Mouse (Mus musculus) liver, adult (tissue): ENCODE measurements around the gene Gng13.

Experiments used
- GATA4 ChIP-seq: IDR thresholded peaks from 2 replicates; pipeline ENCODE4 v1.6.1; 2014; ENCODE audit warnings: mild to moderate bottlenecking, low read length; ENCODE audit not compliant: insufficient replicate concordance

Gng13 gene

DNA sequence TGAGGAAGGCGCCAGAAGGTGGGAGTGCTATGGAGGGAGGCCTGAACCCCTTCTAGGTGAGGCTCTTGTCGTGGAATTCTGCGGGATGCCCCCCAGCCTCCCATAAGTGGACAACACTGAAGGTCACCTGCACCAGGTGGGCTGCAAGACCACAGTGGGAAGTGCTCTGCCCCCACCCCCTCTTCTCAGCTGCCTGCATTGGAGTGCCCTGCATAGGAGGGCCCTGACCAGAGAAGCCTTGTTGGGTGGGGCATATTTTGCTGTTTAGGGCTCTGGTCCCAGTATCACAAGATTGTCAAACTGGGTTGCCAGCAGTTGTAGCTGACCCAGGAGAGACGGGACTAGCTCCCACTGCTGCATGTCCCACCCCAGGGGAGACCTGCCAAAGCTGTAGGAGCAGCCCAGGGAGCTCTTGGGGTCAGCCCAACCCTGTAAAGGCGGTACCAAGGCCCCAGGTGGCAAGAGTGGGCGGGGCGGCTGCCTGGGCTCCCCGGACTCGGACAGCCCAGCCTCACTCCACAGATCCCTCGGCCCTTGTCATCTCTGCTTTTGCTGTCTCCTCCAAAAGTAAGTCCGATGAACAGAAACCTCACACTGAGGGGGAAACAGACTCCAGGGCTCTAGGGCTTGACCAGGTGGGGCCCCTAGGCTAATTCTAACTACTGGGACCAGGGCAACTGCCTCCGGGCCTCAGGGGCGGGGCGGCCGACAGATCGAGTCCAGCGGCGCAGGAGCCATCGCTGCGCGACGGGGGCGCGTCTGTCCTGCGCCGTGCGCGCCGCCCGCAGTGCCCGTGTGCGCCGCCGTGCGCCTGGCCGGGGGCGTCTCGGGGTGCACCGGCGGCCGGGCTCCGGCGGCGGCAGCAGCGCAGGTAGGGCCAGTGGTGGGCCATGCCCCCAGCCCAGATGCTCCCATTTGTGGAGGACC, at the start of gene Gng13:
Gng13 (plus strand) TSS at position 461 of the 927 bp plus-strand sequence.
- no peak for TF ChIP-seq GATA4

DNA sequence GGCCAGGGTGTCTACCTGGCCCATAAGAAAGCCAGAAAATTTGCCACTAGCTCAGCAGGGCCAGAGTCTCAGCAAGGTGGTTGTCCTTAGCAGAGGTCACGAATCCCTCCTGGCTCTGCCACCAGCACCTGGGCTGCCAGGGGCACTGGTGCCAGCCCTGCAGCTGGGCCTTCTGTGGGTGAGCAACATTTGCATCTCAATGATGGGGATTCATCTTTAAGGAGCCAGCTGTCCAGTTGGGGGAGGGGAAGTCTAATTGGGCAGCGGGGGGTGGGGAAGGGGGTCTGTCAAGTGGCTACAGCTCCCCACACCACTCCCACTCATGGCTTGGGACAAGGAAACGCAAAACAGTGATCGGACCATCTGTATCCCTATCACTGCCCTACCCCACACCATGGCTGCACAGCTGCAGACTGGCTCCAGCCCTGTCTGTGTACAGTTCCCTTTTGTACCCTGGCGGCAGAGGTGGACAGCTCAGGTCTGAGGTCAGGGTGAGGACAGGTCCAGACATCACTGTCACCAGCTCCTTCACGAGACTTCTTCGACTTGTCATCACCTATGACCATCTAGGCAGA, 48.4 kb upstream of the Gng13 start:
- no peak for TF ChIP-seq GATA4

DNA sequence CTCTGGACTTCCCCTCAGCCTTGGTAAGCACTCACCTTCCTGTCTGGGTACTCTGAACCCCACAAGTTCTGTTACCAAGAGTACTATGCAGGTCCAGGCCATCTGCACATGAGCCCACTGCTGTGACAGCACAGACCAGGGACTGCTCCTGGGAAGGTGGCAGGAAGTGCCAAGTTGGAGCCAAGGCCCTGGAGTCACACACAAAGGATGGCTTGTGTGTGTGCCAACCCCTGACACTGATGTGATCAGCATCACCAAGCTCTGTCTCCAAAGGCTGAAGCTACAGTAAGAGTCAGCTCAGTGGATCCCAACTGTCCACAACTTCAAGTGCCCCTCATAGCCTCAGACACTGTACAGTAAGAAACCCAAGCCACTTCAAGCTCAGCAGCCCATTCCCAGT, 44.0 kb upstream of the Gng13 start:
- TF ChIP-seq GATA4: no peak

DNA sequence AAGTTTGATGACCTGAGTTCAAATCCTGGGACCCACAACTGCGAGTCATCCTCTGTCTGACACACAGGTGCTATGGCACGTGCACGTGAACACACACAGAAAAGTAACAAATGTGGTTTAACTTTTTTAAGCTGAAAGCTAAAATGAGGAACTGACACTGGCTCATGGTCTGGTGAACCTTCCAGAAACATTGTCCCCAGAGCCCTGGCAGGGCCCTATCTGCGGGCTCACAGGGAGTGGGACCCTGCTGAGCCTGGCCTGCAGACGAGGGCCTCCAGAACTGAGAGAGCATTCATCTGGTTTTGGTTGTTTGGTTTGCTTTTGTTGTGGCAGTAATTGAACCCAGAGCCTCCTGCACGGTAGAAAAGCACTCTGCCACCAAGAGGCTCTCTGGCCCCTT, 39.0 kb upstream of the Gng13 start:
- TF ChIP-seq GATA4: no peak

DNA sequence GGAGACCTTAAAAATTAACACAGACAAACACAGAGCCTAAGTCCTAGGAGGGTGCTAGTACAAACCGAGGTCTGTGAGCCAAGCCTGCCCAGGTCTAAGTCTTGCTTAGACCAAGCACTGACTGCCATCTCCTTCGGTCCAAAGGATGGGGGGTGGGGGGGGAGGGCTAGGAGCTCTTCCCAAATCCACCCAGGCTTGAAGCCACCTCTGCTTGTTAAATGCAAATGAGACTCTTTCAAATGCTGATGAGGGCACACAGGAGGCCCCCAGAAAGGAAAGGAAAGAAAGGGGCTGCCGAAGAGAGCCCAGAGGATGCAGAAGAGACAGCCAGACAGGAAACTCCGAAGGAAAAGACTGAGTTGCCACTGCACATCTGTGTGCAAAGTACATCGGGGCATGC, 37.2 kb upstream of the Gng13 start:
- TF ChIP-seq GATA4: no peak

DNA sequence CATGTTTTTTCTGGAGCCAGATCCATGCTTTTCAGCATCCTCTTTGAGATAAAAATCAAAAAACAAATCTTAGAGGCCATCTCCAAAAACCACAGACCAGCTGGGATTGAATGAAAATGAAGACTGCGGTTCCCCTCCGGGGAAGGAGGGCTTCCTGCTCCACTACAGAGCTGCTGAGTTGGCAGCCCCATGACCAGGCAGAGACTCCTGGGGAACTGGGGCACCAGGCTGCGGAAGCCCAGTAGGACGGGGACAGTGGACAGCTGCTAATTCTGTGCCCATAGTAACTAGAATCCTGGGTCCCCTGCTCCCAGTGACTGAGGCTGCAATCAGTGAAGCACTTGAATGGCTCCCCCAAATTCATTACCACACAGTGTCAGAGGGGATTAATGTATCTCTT, 35.3 kb upstream of the Gng13 start:
- no peak for TF ChIP-seq GATA4

DNA sequence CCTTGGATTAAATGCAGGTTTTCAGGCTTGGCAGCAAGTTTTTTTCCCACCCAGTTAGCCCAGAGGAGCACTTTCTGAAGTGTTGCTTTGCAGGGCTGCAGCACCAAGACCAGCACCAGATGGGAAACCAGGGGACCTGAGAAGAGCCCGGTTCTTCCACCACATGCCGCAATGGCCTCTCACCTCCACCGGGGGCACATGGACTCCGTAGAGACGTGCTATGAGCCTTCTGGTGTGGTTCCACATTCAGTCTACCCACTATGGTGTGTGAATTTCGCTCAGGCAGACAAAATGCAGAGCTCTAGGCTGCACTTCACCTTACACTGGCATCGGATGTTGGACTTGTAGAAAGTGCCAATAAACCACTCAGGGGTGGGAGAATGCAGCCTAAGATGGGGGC, 30.6 kb upstream of the Gng13 start:
- no peak for TF ChIP-seq GATA4

DNA sequence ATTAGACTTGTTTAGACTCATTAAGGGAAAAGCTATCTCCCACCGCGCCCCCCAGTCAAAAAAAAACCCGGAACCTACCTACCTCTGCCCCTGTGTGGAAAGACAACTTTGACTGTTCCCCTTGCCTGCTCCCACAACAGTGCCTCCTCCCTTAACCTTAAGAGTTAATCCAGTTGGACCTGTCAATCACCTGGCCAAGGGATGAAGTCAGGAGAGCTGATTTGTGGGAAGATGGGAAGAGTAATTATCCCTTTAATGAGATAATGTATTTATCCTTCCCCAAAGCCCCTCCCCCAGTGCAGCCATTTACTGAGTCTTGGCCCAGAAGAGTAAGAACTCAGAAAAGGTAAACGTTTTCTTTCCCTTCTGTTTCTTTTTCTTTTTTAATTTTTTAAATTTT, 28.0 kb upstream of the Gng13 start:
- TF ChIP-seq GATA4: no peak

DNA sequence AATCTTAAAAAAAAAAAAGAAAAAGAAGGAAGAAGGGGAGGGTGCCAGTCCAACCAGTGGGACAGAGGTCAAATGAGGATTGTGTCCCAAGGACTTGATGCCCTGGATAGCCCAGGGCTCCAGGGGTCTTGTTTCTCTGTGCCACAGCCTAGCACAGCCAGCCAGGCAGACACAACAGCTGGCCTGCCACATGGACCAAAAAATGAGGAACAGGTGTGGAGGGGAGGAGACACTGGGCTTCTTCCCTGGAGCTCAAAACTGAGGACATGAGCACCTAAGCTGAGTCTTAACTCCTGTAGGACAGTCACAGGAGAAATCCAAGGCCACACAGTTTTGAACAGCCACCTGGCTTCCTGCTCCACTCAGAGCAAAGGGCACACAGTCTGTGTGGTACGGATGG, 20.7 kb upstream of the Gng13 start:
- TF ChIP-seq GATA4: no peak

DNA sequence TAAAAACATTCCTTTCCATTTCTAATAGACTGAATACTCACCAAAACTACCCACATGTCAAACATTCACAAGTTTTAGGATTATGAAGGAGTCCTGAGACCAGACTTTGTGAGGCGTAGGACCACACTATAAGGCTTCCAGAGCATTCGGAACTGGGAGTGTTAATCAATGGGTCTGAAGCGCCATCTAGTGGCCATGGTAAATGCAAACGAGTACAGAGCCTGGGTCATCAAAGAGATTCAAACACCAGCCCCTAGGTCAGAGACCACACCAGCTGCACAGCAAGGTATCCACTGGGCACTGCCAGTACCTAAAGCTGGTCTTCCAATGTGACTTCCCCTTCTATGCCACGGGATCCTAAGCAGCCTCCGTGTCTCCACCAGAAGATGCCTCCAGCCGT, 18.5 kb upstream of the Gng13 start:
- TF ChIP-seq GATA4: no peak

DNA sequence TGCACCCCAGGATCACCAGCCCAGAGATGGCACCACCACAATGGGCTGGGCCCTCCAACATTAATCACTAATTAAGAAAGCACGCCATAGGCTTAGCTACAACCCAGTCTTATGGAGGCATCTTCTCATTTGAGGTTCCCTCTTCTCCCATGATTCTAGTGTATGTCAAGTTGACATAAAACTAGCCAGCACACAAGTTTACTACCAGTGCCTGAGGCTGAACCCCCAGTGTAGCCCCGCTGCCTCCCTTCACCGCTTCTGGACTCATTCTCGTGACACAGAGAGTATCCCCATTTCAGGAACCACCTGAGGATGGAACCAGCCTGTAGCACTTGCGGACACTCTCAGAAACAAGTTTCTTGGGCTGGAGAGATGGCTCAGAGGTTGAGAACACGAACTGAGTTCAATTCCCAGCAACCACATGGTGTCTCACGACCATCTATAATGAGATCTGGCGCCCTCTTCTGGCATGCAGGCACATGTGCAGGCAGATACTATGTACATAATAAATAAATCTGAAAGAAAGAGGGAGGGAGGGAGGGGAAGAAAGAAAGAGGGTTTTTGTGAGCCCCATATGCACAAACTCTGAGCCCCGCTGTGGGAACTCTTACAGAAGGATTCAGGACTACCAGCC, 16.0 kb upstream of the Gng13 start:
- no peak for TF ChIP-seq GATA4

DNA sequence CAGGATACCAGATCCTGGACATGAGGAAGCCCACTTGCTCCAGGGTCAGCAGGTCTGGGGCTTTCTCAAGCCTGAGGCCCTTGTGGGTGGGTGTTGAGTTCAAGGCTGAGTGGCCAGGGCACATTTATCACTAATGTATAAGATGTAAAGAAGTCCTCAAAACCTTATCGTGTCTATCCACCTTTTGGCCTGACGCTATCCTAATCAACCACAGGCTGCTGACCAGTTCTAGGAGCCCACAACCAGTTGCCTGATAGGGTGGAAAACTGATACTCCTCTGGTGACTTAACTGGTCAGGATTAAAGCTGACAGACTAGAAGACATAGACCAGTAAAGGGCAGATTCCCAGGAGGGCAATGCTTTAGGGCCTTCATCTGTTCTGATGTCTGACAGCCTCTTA, 7.0 kb upstream of the Gng13 start:
- no peak for TF ChIP-seq GATA4

DNA sequence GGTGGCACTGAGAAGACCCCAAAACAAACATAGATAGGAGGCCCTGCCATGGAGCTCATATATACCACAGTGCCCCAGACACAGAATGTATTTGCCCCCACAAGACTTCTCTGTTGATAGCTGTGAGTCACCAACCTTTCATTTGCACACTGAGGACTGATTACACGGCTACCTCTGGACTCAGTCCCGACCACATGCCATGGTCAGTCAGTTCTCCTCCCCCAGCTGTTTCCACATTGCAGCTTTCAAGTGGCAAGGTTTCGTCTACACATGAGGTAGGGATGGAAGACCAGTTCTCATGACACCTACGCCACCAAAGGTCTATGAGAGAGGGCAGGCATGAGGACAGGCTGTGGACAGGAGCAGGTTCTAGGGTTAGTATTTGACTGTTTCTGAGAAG, 5.8 kb upstream of the Gng13 start:
- no peak for TF ChIP-seq GATA4

DNA sequence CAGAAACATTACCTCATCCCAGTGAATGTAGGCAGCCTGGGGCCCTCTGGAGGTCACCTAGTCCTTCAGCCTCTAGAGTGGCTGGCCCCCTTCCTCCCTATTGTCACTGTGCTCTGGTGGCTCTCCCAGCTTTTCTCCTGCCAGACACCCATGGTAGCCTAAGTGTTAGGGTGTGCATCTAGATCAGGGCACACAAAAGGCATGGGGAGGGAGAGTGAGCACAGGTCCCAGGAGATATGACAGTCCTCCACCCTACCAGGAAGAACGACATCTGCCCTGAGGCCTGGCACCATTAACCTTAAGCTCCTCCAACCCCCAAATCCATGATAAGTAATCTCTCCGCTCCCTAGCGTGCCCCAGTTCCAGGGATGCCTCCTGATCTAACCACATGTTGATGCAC, 1.3 kb upstream of the Gng13 start:
- no peak for TF ChIP-seq GATA4

DNA sequence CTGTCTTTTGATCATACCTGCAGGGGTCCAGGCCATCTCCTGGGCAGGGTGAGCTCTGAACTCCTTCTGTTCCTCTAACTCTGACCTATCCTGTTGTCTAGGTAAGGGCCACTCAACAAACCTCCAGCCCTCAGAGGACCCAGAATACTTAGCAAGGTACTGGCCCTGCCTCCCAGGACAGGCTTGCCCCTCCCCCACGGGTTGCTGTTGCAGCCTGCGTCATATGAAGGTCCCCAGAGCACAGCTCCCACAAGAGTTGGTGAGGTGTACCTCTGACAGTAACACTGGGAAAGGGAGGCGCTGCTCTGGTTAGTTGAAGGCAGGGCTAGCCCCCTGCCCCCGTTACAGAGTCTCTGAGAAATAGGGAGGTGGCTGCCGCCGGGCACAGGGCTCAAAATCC, 841 bp upstream of the Gng13 start:
- no peak for TF ChIP-seq GATA4

DNA sequence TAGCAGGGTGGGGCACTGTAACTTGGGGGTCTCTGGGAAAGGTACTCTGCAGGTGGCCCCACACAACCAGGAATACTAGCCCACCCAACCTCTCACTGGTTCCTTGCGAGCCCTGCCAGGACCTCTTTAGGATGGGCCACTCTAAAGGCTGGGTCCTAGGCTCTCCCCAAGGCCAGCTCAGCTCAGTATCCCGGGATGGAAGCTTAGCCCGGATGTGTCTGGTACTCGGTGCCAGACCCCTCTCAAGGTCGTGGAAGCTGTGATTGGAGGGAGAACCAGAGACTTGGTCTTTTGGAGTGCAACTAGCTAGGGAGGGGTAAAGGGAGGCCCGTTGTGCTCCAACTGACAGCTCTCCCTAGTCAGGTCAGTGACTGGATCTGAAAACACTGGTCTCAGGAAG, 720 bp downstream of the Gng13 start:
- no peak for TF ChIP-seq GATA4
